Mouse (Mus musculus): ENCODE results near the gene Ceacam18.
A peak's percentile ranks its signal among the peaks of the same experiment; 100 is the strongest.
"Not testable (repeated sequence)": the region's sequence is repeated elsewhere in the genome, so short reads cannot be mapped to it uniquely, and the experiment has no call there.

Ceacam18 gene

GRCm38 (mm10) chr7:43667221-43667620 lies 32.7 kb downstream of the Ceacam18 start:
- DNase-seq (ENCODE audit: low read depth, low spot score), result not testable (repeated sequence)

- peak; percentile 41 for DNase-seq (ENCODE audit: low read depth, low spot score)
These were observed 34.1 kb downstream of the Ceacam18 start for GRCm38 (mm10) chr7:43668582-43668981.

- DNase-seq (ENCODE audit: low read depth, low spot score), result no peak
These were observed 36.7 kb downstream of the Ceacam18 start for GRCm38 (mm10) chr7:43671064-43671808.

GRCm38 (mm10) chr7:43671809-43672580 lies 37.5 kb downstream of the Ceacam18 start, which contains the start of gene Ctu1:
TSS of gene Ctu1 (plus strand) at chr7:43672016.
- peak; percentile 98 for DNase-seq (ENCODE audit: low read depth, low spot score)

GRCm38 (mm10) chr7:43672581-43673260 lies 38.2 kb downstream of the Ceacam18 start:
- peak; percentile 8 for DNase-seq (ENCODE audit: low read depth, low spot score)

- DNase-seq (ENCODE audit: low read depth, low spot score), result no peak
These were observed 40.6 kb downstream of the Ceacam18 start for GRCm38 (mm10) chr7:43675091-43675490.

- DNase-seq (ENCODE audit: low read depth, low spot score), result peak; percentile 69
These were observed 44.0 kb downstream of the Ceacam18 start for GRCm38 (mm10) chr7:43678517-43678916.

- DNase-seq (ENCODE audit: low read depth, low spot score), result peak; percentile 77
These were observed 46.5 kb downstream of the Ceacam18 start for GRCm38 (mm10) chr7:43680960-43681359.

- DNase-seq (ENCODE audit: low read depth, low spot score), result peak; percentile 36
These were observed 48.0 kb downstream of the Ceacam18 start for GRCm38 (mm10) chr7:43682511-43682910.

- DNase-seq (ENCODE audit: low read depth, low spot score), result no peak
These were observed 50.6 kb downstream of the Ceacam18 start for GRCm38 (mm10) chr7:43685088-43685487.

- no peak for DNase-seq (ENCODE audit: low read depth, low spot score)
These were observed 55.6 kb downstream of the Ceacam18 start, which contains the start of gene Klk14 for GRCm38 (mm10) chr7:43690118-43690517. TSS of gene Klk14 (plus strand) at chr7:43690418.
